Mouse (Mus musculus): ENCODE measurements around the gene Casq2.

Gene Casq2

GRCm38 (mm10) chr3:102135389-102136113 lies 49.3 kb downstream of the Casq2 start:
- DNase-seq (ENCODE audit: low spot score in 2 of 2): no peak

- no peak for DNase-seq (ENCODE audit: low spot score in 2 of 2)
Observed at GRCm38 (mm10) chr3:102137158-102137557, 50.9 kb downstream of the Casq2 start.

- no peak for DNase-seq (ENCODE audit: low spot score in 2 of 2)
Observed at GRCm38 (mm10) chr3:102138899-102139298, 52.7 kb downstream of the Casq2 start.

- DNase-seq (ENCODE audit: low spot score in 2 of 2): no peak
Observed at GRCm38 (mm10) chr3:102140606-102141005, 54.4 kb downstream of the Casq2 start.

- DNase-seq (ENCODE audit: low spot score in 2 of 2): peak; percentile 4 to 5
Observed at GRCm38 (mm10) chr3:102141451-102141850, 55.2 kb downstream of the Casq2 start.

GRCm38 (mm10) chr3:102141893-102142292 lies 55.7 kb downstream of the Casq2 start:
- DNase-seq (ENCODE audit: low spot score in 2 of 2): peak; percentile 18 to 20

- DNase-seq (ENCODE audit: low spot score in 2 of 2): no peak
Observed at GRCm38 (mm10) chr3:102142947-102143346, 56.7 kb downstream of the Casq2 start.

- no peak for DNase-seq (ENCODE audit: low spot score in 2 of 2)
Observed at GRCm38 (mm10) chr3:102143536-102143935, 57.3 kb downstream of the Casq2 start.

GRCm38 (mm10) chr3:102144401-102144800 lies 58.2 kb downstream of the Casq2 start:
- DNase-seq (ENCODE audit: low spot score in 2 of 2): no peak

GRCm38 (mm10) chr3:102145645-102146386 lies 59.6 kb downstream of the Casq2 start:
- no peak for DNase-seq (ENCODE audit: low spot score in 2 of 2)

- no peak for DNase-seq (ENCODE audit: low spot score in 2 of 2)
Observed at GRCm38 (mm10) chr3:102146428-102146827, 60.2 kb downstream of the Casq2 start.

- no peak for DNase-seq (ENCODE audit: low spot score in 2 of 2)
Observed at GRCm38 (mm10) chr3:102147189-102147588, 61.0 kb downstream of the Casq2 start.

GRCm38 (mm10) chr3:102149941-102150340 lies 63.7 kb downstream of the Casq2 start:
- DNase-seq (ENCODE audit: low spot score in 2 of 2): no peak

- DNase-seq (ENCODE audit: low spot score in 2 of 2): no peak
Observed at GRCm38 (mm10) chr3:102151850-102152249, 65.6 kb downstream of the Casq2 start.

- DNase-seq (ENCODE audit: low spot score in 2 of 2): no peak
Observed at GRCm38 (mm10) chr3:102152471-102152870, 66.3 kb downstream of the Casq2 start.

GRCm38 (mm10) chr3:102152872-102153271 lies 66.7 kb downstream of the Casq2 start:
- DNase-seq (ENCODE audit: low spot score in 2 of 2): no peak

GRCm38 (mm10) chr3:102154107-102154506 lies 67.9 kb downstream of the Casq2 start:
- no peak for DNase-seq (ENCODE audit: low spot score in 2 of 2)

GRCm38 (mm10) chr3:102156737-102157136 lies 70.5 kb downstream of the Casq2 start:
- no peak for DNase-seq (ENCODE audit: low spot score in 2 of 2)

- no peak for DNase-seq (ENCODE audit: low spot score in 2 of 2)
Observed at GRCm38 (mm10) chr3:102157652-102158051, 71.4 kb downstream of the Casq2 start.

- DNase-seq (ENCODE audit: low spot score in 2 of 2): no peak
Observed at GRCm38 (mm10) chr3:102158759-102159422, 72.7 kb downstream of the Casq2 start.

GRCm38 (mm10) chr3:102159423-102160325 lies 73.5 kb downstream of the Casq2 start:
- DNase-seq (ENCODE audit: low spot score in 2 of 2): peak; percentile 5 to 11

Data from right cerebral cortex, adult 2 months (tissue).